Mouse (Mus musculus) spleen, adult 2 months (tissue): ENCODE results near the gene Fiz1. TPM values are rescaled to one million over a fixed set of nuclear protein-coding genes. Genes with fewer than 3 reads are reported as not detected.

ENCODE experiments used
- DNase-seq, 2 experiments: peaks; one replicate each; pipeline versions ENCODE4 v3.0.0 to v3.0.0-alpha.2; 2012 to 2021; ENCODE audit warnings: low spot score in 2 of 2, low read depth in 1 of 2
- H3K27ac ChIP-seq: fragments of 200-500 bp; 2 replicates; pipeline ENCODE4 v1.5.1; 2012; ENCODE audit warnings: low read length, inconsistent platforms; ENCODE audit not compliant: insufficient read depth
- H3K27me3 ChIP-seq: fragments of 200-500 bp; 2 replicates; pipeline ENCODE4 v1.6.1; 2012; ENCODE audit warnings: mild to moderate bottlenecking, moderate library complexity, low read length, inconsistent platforms; ENCODE audit not compliant: control insufficient read depth, insufficient read depth
- H3K36me3 ChIP-seq: fragments of 200-500 bp; 2 replicates; pipeline ENCODE4 v1.6.1; 2012; ENCODE audit warnings: mild to moderate bottlenecking, low read length, inconsistent platforms; ENCODE audit not compliant: control insufficient read depth, insufficient read depth
- H3K4me1 ChIP-seq: fragments of 200-500 bp; 2 replicates; pipeline ENCODE4 v1.6.1; 2011; ENCODE audit warnings: inconsistent platforms; ENCODE audit not compliant: control insufficient read depth, insufficient read depth, insufficient read length
- H3K4me3 ChIP-seq: fragments of 200-500 bp; 2 replicates; pipeline ENCODE4 v1.5.1; 2011; ENCODE audit warnings: mild to moderate bottlenecking, inconsistent platforms; ENCODE audit not compliant: insufficient read depth, insufficient read length; ENCODE audit errors: extremely low read depth
- CTCF ChIP-seq: fragments of 200-500 bp; IDR thresholded peaks from 2 replicates; pipeline ENCODE4 v1.5.1; 2011; ENCODE audit warnings: mild to moderate bottlenecking, inconsistent platforms; ENCODE audit not compliant: insufficient read depth, insufficient read length, insufficient replicate concordance; ENCODE audit errors: extremely low read depth
- POLR2A ChIP-seq: fragments of 200-500 bp; IDR thresholded peaks from 2 replicates; pipeline ENCODE4 v1.6.1; 2011; ENCODE audit warnings: low read depth, low read length, inconsistent platforms
- WGBS: fragments of 180-500 bp; shearing (Covaris S2); methylation state at CpG from one replicate; pipeline ENCODE4 v1.1.7; 2018; 5-methylcytosine and 5-hydroxymethylcytosine counted together
- polyA plus RNA-seq: library from polyadenylated mRNA; depleted of rRNA; stranded (reverse); fragments of >200 nt; gene quantifications from 2 replicates; pipeline ENCODE4 v1.2.3, GENCODE M21; 2012

The Fiz1 gene
- polyA plus RNA-seq, 1 experiment: 26.8 TPM

- TF ChIP-seq CTCF (no peak), POLR2A (no peak)
- Histone ChIP-seq H3K27me3 (peaks cover 6% of the 10 kb centered on the region), H3K36me3 (no peaks in the 10 kb centered on the region), H3K27ac (no peak overlapping the region), H3K4me3 (no peak overlapping the region), H3K4me1 (peaks cover 8% of the 10 kb centered on the region)
- no peak for DNase-seq
- WGBS: 94% methylated on average over 12 of the region's 12 CpGs
These were observed 44.9 kb upstream of the Fiz1 start for GRCm38 (mm10) chr7:5059421-5059820.

GRCm38 (mm10) chr7:5058631-5059030 is 44.1 kb upstream of the Fiz1 start:
- TF ChIP-seq POLR2A: no peak
- TF ChIP-seq CTCF: no peak
- H3K36me3 ChIP-seq: no peaks in the 10 kb centered on the region
- WGBS: 87% methylated on average over 1 of the region's 1 CpGs
- peaks cover 11% of the 10 kb centered on the region for H3K27me3 ChIP-seq
- no peak overlapping the region for H3K4me3 ChIP-seq
- H3K4me1 ChIP-seq: peaks cover 5% of the 10 kb centered on the region; the same call in 1 of the 2 replicates
- DNase-seq: no peak
- H3K27ac ChIP-seq: no peak overlapping the region

- Histone ChIP-seq H3K4me1 (peaks cover 9% of the 10 kb centered on the region), H3K4me3 (no peak overlapping the region), H3K36me3 (no peaks in the 10 kb centered on the region), H3K27me3 (peaks cover 16% of the 10 kb centered on the region), H3K27ac (no peak overlapping the region)
- TF ChIP-seq POLR2A (no peak), CTCF (0 out of 2 replicates have a peak, but pooled peaks have one; percentile 32)
- peak in 1 of 2 experiments; percentile 34 for DNase-seq
- 33% methylated on average over 11 of the region's 11 CpGs for WGBS
These were observed 43.3 kb upstream of the Fiz1 start for GRCm38 (mm10) chr7:5057804-5058203.

- H3K36me3 ChIP-seq: no peaks in the 10 kb centered on the region
- H3K27ac ChIP-seq: no peak overlapping the region
- 57% methylated on average over 8 of the region's 8 CpGs for WGBS
- H3K4me1 ChIP-seq: peaks cover 13% of the 10 kb centered on the region
- no peak for TF ChIP-seq CTCF
- no peak overlapping the region for H3K4me3 ChIP-seq
- peaks cover 18% of the 10 kb centered on the region for H3K27me3 ChIP-seq
- no peak for DNase-seq
These were observed 42.9 kb upstream of the Fiz1 start for GRCm38 (mm10) chr7:5057381-5057780.

GRCm38 (mm10) chr7:5056651-5057263 is 42.3 kb upstream of the Fiz1 start:
- Histone ChIP-seq H3K4me3 (no peak overlapping the region), H3K27ac (no peak overlapping the region), H3K36me3 (no peaks in the 10 kb centered on the region), H3K27me3 (peaks cover 20% of the 10 kb centered on the region), H3K4me1 (peaks cover 14% of the 10 kb centered on the region)
- DNase-seq: no peak
- WGBS: 7% methylated on average over 54 of the region's 55 CpGs
- TF ChIP-seq CTCF: no peak
- no peak for TF ChIP-seq POLR2A

GRCm38 (mm10) chr7:5053456-5054179 is 39.1 kb upstream of the Fiz1 start:
- 22% methylated on average over 32 of the region's 32 CpGs for WGBS
- no peak for DNase-seq
- no peak for TF ChIP-seq CTCF
- TF ChIP-seq POLR2A: no peak
- no peak overlapping the region for H3K4me3 ChIP-seq
- peaks cover 16% of the 10 kb centered on the region for H3K4me1 ChIP-seq
- H3K27me3 ChIP-seq: peaks cover 24% of the 10 kb centered on the region
- H3K27ac ChIP-seq: no peak overlapping the region
- H3K36me3 ChIP-seq: no peaks in the 10 kb centered on the region

- Histone ChIP-seq H3K4me3 (no peak overlapping the region), H3K36me3 (no peaks in the 10 kb centered on the region), H3K27me3 (peaks cover 24% of the 10 kb centered on the region), H3K27ac (no peak overlapping the region), H3K4me1 (peaks cover 16% of the 10 kb centered on the region)
- no peak for TF ChIP-seq POLR2A
- no peak for TF ChIP-seq CTCF
- no peak for DNase-seq
- 6% methylated on average over 45 of the region's 45 CpGs for WGBS
These were observed 38.4 kb upstream of the Fiz1 start for GRCm38 (mm10) chr7:5052931-5053343.
